Mouse (Mus musculus) G1E-ER4 (cell line): ENCODE results near the gene Gm11937. TPM values are rescaled to one million over a fixed set of nuclear protein-coding genes. Genes with fewer than 3 reads are reported as not detected.
"Not testable (repeated sequence)": the region's sequence is repeated elsewhere in the genome, so short reads cannot be mapped to it uniquely, and the experiment has no call there.

Experiments
- GATA1 ChIP-seq: IDR thresholded peaks from one replicate; pipeline ENCODE4 v1.8.0; 2012; ENCODE audit warnings: low read length, inconsistent platforms
- polyA plus RNA-seq: library from polyadenylated mRNA; stranded (reverse); fragments of >175 nt; gene quantifications from 2 replicates; pipeline ENCODE4 v1.2.3, GENCODE M21; 2012

The Gm11937 gene
- polyA plus RNA-seq, 1 experiment, result not detected

GRCm38 (mm10) chr11:99609126-99609525 is 863 bp downstream of the Gm11937 start:
- no peak for TF ChIP-seq GATA1

- TF ChIP-seq GATA1, result not testable (repeated sequence)
Observed at GRCm38 (mm10) chr11:99603208-99603607, 6.8 kb downstream of the Gm11937 start, which contains the start of gene Gm11938. Gm11938 (minus strand) TSS chr11:99603308.

DNA sequence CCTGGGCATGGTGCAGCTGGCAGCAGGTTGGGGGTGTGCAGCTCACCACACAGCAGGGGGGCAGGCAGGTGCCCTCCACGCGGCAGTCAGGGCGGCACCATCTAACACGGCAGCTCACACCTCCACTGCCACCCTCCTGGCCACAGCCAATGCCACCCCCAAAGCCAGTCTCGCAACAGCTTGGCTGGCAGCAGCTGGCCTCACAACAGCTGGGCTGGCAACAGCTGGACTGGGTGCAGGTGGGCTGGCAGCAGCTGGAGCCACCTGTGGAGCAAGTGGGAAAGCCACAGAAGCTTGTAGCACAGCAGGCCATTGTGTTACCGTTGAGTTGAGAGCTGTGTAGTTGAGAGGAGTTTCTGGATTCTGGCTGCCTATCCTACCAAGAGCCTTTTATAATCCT is 12.2 kb downstream of the Gm11937 start, which contains the start of gene Krtap9-3:
Gene Krtap9-3 (minus strand): TSS at position 364 of the 400 bp plus-strand sequence.
- TF ChIP-seq GATA1, result not testable (repeated sequence)

- no peak for TF ChIP-seq GATA1
Observed at GRCm38 (mm10) chr11:99590981-99591380, 19.0 kb downstream of the Gm11937 start, which contains the start of gene Krtap1-3. Krtap1-3 (minus strand) TSS chr11:99591339.

- TF ChIP-seq GATA1, result no peak
Observed at GRCm38 (mm10) chr11:99585096-99585495, 24.9 kb downstream of the Gm11937 start.

GRCm38 (mm10) chr11:99583245-99583704 is 26.7 kb downstream of the Gm11937 start, which contains the start of gene Krtap1-4:
Krtap1-4 (minus strand) TSS chr11:99583654.
- TF ChIP-seq GATA1, result no peak

DNA sequence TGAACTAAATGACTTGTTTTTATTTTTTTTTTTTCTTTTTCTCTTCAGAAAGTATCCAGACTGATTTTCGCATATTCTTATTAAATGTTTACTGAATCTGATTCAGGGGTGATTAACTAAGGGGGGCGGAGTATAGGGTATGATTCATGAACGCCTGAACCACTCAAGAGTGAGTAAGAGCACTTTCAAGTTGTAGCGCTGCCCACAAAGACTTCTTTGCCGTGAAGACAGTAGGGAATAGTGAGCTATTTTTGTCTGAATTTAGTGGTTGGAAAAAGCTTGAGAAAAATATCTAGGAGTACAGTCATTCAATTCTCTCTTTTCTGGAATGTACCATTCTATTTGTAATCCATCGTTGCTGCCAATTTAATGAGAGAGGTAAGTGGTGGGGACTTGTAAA is 28.4 kb downstream of the Gm11937 start:
- TF ChIP-seq GATA1, result no peak

DNA sequence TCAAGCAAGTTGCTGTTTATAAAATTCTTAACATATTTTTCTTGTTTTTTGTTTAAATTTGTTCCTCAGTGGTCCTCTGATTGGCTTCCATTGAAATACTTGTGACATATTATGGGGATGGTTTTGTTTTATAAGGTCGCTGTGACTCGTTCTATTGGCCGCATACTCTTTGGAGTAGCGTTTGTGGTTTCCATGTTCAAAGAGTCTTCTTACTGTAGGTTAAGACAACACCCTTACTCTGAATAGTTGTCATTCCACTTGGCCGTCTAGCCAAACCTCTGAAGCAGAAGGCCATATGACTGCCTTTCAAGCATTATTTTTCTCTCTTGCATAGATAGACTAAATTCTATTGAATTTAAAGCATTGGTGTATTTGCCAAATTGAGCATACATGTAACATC is 28.9 kb downstream of the Gm11937 start:
- no peak for TF ChIP-seq GATA1

DNA sequence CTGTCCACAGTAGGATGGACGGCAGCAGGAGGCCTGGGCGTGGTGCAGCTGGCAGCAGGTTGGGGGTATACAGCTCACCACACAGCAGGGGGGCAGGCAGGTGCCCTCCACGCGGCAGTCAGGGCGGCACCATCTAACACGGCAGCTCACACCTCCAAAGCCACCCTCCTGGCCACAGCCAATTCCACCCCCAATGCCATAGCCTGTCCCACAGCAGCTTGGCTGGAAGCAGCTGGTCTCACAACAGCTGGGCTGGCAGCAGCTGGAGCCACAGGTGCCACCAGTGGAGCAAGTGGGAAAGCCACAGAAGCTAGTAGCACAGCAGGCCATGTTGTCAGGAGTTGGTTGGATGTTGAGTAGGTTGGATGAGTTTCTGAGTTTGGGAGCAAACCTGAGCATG is 29.4 kb downstream of the Gm11937 start, which contains the start of gene Krtap1-5:
Gene Krtap1-5 (minus strand): TSS at position 381 of the 400 bp plus-strand sequence.
- no peak for TF ChIP-seq GATA1

DNA sequence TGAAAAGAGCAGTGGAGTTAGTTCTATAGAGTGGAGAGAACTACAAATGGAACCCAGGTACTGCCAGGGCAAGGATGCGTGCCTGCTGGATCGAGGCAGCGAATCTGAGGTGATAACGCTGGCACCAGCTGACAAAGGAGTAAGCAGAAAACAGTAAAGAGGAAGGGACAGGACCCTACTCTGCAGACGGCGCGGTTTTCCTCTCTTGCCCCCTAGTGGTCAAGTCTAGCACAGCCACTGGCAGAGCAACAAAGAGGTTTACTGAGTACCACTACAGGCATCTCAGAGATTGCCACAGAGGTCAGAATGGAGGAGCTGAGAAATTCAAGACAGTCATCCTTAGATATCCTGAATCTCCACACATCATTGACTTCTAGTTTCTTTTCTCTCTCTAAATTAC is 35.9 kb downstream of the Gm11937 start:
- TF ChIP-seq GATA1, result no peak

DNA sequence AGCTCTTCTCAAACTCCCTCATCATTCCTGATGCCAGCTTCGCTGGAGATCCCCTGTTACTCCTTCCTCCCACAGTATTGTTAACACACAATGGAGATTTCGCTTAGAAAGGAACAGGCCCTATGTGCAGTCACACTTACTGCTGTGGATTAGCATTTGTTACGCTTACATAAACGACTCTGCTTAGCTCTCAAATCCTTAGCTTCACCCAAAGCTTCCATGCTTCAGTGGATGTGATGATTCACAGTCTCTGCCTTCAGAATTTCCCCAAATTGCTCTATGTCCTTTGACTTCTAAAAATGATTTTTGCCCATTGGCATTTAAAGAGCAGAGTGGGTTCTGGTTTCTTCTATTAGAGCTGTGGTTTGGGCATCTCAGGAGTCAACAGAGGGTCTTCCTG is 36.8 kb downstream of the Gm11937 start:
- no peak for TF ChIP-seq GATA1

GRCm38 (mm10) chr11:99566530-99566929 is 43.5 kb downstream of the Gm11937 start, which contains the start of gene Krtap3-1:
Krtap3-1 (minus strand) TSS chr11:99566630.
- TF ChIP-seq GATA1, result no peak

- no peak for TF ChIP-seq GATA1
Observed at GRCm38 (mm10) chr11:99562580-99562979, 47.4 kb downstream of the Gm11937 start.

Other genes with a start within 250 kb of the Gm11937 start
- gene Krt28, start 235.3 kb downstream of the Gm11937 start, polyA plus RNA-seq, result not detected in 2 replicates
- gene Krt10, start 220.8 kb downstream of the Gm11937 start, polyA plus RNA-seq, result 7.4 and 9.6 TPM in 2 replicates
- gene Krt12, start 187.9 kb downstream of the Gm11937 start, polyA plus RNA-seq, result 0.03 TPM in 1 of 2 replicates, not detected in the other
- gene Krt20, start 172.0 kb downstream of the Gm11937 start, polyA plus RNA-seq, result not detected in 2 replicates
- gene Krt23, start 117.1 kb downstream of the Gm11937 start, polyA plus RNA-seq, result not detected in 2 replicates
- not detected in 2 replicates for gene Krt39, start 88.9 kb downstream of the Gm11937 start, polyA plus RNA-seq
- not detected in 2 replicates for gene Krt40, start 67.0 kb downstream of the Gm11937 start, polyA plus RNA-seq
- not detected in 2 replicates for gene Krtap3-3, start 59.3 kb downstream of the Gm11937 start, polyA plus RNA-seq
- gene Krtap3-2, start 53.3 kb downstream of the Gm11937 start, polyA plus RNA-seq, result not detected in 2 replicates
- not detected in 2 replicates for gene Gm11939, start 50.7 kb downstream of the Gm11937 start, polyA plus RNA-seq
- gene Krtap3-1, start 43.6 kb downstream of the Gm11937 start, polyA plus RNA-seq, result not detected in 2 replicates
- not detected in 2 replicates for gene Krtap1-5, start 29.2 kb downstream of the Gm11937 start, polyA plus RNA-seq
- not detected in 2 replicates for gene Krtap1-4, start 26.5 kb downstream of the Gm11937 start, polyA plus RNA-seq
- not detected in 2 replicates for gene Krtap1-3, start 18.9 kb downstream of the Gm11937 start, polyA plus RNA-seq
- not detected in 2 replicates for gene Krtap9-3, start 12.1 kb downstream of the Gm11937 start, polyA plus RNA-seq
- not detected in 2 replicates for gene Gm11938, start 6.9 kb downstream of the Gm11937 start, polyA plus RNA-seq
- gene Krtap2-4, start 4.7 kb upstream of the Gm11937 start, polyA plus RNA-seq, result not detected in 2 replicates
- not detected in 2 replicates for gene Gm11562, start 10.2 kb upstream of the Gm11937 start, polyA plus RNA-seq
- not detected in 2 replicates for gene Krtap4-1, start 18.0 kb upstream of the Gm11937 start, polyA plus RNA-seq
- not detected in 2 replicates for gene Krtap4-2, start 24.9 kb upstream of the Gm11937 start, polyA plus RNA-seq
- not detected in 2 replicates for gene Krtap4-7, start 33.9 kb upstream of the Gm11937 start, polyA plus RNA-seq
- gene Gm11555, start 40.0 kb upstream of the Gm11937 start, polyA plus RNA-seq, result not detected in 2 replicates
- not detected in 2 replicates for gene Gm11563, start 48.8 kb upstream of the Gm11937 start, polyA plus RNA-seq
- gene Krtap4-6, start 55.8 kb upstream of the Gm11937 start, polyA plus RNA-seq, result not detected in 2 replicates
- gene Gm14190, start 80.6 kb upstream of the Gm11937 start, polyA plus RNA-seq, result not detected in 2 replicates
- not detected in 2 replicates for gene Gm14180, start 124.1 kb upstream of the Gm11937 start, polyA plus RNA-seq
- not detected in 2 replicates for gene Gm11595, start 162.7 kb upstream of the Gm11937 start, polyA plus RNA-seq
- gene Krtap4-8, start 170.5 kb upstream of the Gm11937 start, polyA plus RNA-seq, result not detected in 2 replicates
- gene Krtap4-9, start 175.0 kb upstream of the Gm11937 start, polyA plus RNA-seq, result not detected in 2 replicates
- not detected in 2 replicates for gene Gm11596, start 183.3 kb upstream of the Gm11937 start, polyA plus RNA-seq
- not detected in 2 replicates for gene Gm11569, start 188.7 kb upstream of the Gm11937 start, polyA plus RNA-seq
- gene Gm11554, start 194.3 kb upstream of the Gm11937 start, polyA plus RNA-seq, result not detected in 2 replicates
- not detected in 2 replicates for gene Krtap4-13, start 199.7 kb upstream of the Gm11937 start, polyA plus RNA-seq
- gene Gm11564, start 205.5 kb upstream of the Gm11937 start, polyA plus RNA-seq, result not detected in 2 replicates
- gene 2300003K06Rik, start 227.9 kb upstream of the Gm11937 start, polyA plus RNA-seq, result not detected in 2 replicates
- not detected in 2 replicates for gene Krtap4-16, start 241.4 kb upstream of the Gm11937 start, polyA plus RNA-seq
- gene Gm11568, start 247.7 kb upstream of the Gm11937 start, polyA plus RNA-seq, result not detected in 2 replicates